Mouse (Mus musculus) c-Kit-negative CD71-positive TER-119-positive erythroid progenitor cells, embryonic 14.5 days (primary cell): ENCODE data around the gene Pappa2.

Source experiments
- DNase-seq: peaks from one replicate; pipeline ENCODE4 v3.0.0-alpha.2; 2013; ENCODE audit warnings: low read depth, low spot score

Gene Pappa2

DNA sequence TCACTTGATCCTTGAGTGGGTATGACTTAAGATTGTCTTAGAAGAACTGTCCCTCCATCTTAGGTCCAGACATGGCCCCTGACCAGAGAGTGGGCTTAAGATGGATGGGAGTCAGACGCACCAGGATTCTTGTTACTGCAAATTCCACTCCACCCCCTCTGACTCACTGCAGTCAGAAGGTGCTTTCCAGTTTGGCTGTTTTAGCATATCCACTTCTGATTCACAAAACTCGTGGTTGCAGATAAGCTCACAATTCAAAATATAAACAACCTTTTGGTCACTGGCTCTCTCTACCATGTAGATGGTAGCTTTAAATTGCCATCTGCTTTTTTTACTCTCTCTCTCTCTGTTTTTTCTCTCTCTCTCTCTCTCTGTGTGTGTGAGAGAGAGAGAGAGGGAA is 214.4 kb downstream of the Pappa2 start:
- DNase-seq = no peak

- DNase-seq = no peak
Observed at GRCm38 (mm10) chr1:158764727-158765126, 215.6 kb downstream of the Pappa2 start.

DNA sequence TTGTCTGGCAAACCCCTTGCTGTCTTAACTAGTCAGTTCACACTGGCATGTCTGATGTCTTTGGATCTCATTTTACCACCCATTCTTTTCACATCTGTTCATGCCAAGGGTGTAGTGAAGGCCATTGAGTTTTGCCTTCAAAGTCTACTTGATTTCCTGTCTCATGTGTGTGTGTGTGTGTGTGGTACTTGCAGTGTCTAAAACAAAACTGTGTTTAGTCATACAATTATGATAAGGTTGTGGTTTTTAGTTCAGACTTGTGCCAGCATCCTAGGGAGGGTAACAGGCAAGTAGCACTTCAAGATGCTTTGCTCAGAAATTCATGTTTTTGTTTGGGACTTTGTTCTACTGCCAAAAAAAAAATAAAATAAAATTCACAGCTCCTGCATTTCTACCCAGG is 216.1 kb downstream of the Pappa2 start:
- DNase-seq = no peak

- DNase-seq = no peak
Observed at GRCm38 (mm10) chr1:158748356-158749096, 231.8 kb downstream of the Pappa2 start.

- no peak for DNase-seq
Observed at GRCm38 (mm10) chr1:158741449-158741848, 238.8 kb downstream of the Pappa2 start.

GRCm38 (mm10) chr1:158740949-158741348 is 239.3 kb downstream of the Pappa2 start:
- DNase-seq = no peak

- DNase-seq = no peak
Observed at GRCm38 (mm10) chr1:158740161-158740766, 240.0 kb downstream of the Pappa2 start.

DNA sequence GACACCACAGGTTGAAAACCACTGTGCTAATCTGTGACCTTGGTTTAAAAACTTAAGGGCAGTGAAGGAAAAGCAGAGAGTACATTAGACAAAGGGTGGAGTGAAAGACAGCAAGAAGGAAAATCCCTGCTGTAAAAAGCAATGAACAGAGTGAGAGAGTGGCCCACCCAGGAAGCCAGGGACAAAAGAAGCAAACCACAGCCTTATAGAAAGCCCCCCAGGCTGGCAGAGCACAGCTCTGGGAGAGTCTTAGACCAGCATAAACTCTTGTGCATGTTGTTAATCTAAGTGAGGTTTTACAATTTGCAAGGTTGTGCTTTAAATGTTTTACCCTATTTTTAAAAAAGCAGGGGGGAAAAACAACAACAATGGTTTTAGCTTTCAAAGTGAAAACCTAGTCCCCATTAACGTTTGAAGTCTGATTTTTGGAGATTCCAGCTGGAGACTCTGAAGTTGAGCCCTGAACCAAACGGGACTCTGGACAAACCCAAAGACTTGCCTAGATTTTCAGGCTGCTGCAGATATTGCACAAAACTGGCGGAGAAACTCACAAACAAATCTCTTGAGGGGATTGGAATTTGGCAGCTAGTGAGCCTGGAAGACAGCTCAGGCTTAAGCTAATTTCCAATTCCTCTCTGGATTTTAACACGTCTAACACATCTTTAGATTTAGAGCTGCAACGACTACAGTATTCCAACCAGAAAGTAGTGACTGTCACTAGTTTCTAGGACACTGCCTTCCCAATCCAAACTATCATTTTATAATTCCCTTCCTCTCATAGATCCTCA is 241.0 kb downstream of the Pappa2 start:
- DNase-seq = no peak

- DNase-seq = no peak
Observed at GRCm38 (mm10) chr1:158732868-158733496, 247.3 kb downstream of the Pappa2 start.

- no peak for DNase-seq
Observed at GRCm38 (mm10) chr1:158713301-158714095, 266.8 kb downstream of the Pappa2 start.

DNA sequence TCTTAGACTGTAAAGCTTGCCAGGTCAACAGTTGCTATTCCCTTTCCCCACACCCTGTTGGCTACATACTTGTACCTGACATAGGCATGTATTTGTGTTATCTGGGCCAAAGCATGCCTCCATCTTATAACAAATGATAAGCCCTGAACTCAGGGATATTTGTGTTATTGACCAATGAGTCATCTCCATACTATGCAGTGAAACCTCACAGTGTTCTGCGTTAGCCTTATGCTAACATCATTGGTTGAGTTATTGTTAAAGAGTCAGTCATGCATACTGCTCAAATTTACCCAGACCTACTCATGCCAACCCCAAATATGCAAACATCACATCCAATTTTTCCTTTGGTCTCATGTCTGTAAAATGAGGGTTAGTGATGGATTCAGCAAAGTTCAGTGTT is 279.0 kb downstream of the Pappa2 start:
- no peak for DNase-seq

GRCm38 (mm10) chr1:158700147-158700546 is 280.1 kb downstream of the Pappa2 start:
- no peak for DNase-seq

DNA sequence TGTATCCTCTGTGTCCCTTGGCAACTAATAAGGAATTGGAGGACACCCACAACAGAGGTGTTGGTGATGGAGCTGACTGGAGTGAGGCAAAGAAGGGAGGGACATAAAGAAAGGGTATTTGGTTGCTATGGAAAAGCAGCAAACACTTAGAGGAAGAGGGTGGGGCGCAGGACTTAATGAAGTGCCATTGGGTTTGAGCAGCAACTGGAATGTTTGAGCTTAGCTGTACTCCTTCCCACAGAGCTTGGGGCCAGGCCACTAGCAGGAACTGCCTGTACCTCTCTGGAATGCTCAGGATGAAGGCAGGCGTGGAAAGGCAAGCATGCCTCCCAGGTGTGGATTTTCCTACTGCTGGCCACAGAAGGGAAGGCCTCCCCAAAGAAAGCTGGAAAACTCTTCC is 281.0 kb downstream of the Pappa2 start:
- DNase-seq = no peak

- no peak for DNase-seq
Observed at GRCm38 (mm10) chr1:158697859-158698569, 282.3 kb downstream of the Pappa2 start.

DNA sequence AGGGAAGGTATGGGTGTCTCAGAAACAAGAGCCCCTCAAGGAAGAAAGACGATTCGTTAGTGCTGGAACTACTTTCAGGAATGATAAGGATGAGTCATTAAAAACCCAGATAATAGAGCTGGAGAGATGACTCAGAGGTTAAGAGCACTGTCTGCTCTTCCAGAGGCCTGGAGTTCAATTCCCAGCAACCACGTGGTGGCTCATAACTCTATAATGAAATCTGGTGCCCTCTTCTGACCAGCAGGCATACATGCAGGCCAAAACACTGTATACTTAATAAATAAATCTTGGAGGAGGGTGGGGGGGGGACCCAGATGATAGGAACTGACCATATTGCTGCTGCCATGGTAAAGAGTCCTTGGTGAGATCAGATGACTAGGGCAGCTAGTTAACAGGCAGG is 282.9 kb downstream of the Pappa2 start:
- no peak for DNase-seq

- DNase-seq = no peak
Observed at GRCm38 (mm10) chr1:158687726-158688125, 292.6 kb downstream of the Pappa2 start.

DNA sequence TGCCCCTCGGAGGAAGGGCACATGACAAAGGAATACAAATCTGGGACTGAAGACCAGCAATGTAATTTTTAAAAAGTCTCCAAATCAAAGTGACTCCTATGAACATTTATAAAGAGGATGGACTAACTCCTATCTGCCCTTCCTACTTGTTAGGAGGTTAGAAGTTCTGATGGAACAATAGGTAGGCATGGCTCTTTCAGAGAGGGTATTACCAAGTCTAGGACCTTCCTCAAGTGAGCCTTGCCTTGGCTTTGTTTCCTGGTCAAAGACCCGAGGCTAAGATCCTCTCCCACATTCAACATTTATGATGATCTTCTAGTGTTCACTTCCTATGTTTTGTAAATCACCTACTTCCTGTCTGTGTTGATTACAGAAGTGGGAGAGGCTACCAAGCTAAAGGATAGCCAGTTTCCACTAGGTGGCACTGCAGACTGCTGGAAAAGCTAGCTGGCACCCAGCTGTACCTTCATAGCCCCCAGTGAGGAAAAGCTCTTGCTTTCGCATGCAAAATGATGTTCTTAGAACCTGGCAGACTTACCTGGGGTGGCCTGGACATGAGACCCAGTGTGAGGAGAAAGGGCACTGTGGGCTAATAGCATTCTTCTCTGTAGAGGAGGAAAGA is 310.2 kb downstream of the Pappa2 start:
- DNase-seq = no peak

GRCm38 (mm10) chr1:158666001-158666400 is 314.3 kb downstream of the Pappa2 start:
- no peak for DNase-seq
